Mouse (Mus musculus): ENCODE measurements at regions not wholly inside any gene's neighbourhood (a gene's known extent, or its start where the extent isn't known, plus 50 kb on each side); places are given as distances from the start of the nearest gene placed in this dataset.

GRCm38 (mm10) chr7:73245431-73245830, 129.9 kb upstream of the Rgma start:
- TF ChIP-seq POLR2A (IDR thresholded peaks at IDR 0.05; ENCODE audit: insufficient read depth, low read depth, low read length): no peak
- TF ChIP-seq CTCF (IDR thresholded peaks at IDR 0.05; ENCODE audit: insufficient read depth, low read depth, low read length): no peak
